Mouse (Mus musculus) lung, embryonic 14.5 days (tissue): Measurements from ENCODE around the gene Phlpp2. TPM values are rescaled to one million over a fixed set of nuclear protein-coding genes. Genes with fewer than 3 reads are reported as not detected.
A peak's percentile ranks its signal among the peaks of the same experiment; 100 is the strongest.

Experiments
- ATAC-seq: fragments of 200-750 bp; cut with Nextera tagmentation; 2 replicates; pipeline ENCODE4 v1.8.0; 2017; ENCODE audit warnings: mild to moderate bottlenecking, moderate TSS enrichment, moderate library complexity; ENCODE audit not compliant: insufficient read depth
- DNase-seq: peaks from one replicate; pipeline ENCODE4 v3.0.0-alpha.2; 2015
- H3K27ac ChIP-seq: fragments of 300-500 bp; sonication (generic); 2 replicates; pipeline ENCODE4 v1.5.1; 2014; ENCODE audit warnings: low read depth, mild to moderate bottlenecking, moderate library complexity
- H3K27me3 ChIP-seq: fragments of 300-500 bp; sonication (generic); 2 replicates; pipeline ENCODE4 v1.6.1; 2014; ENCODE audit warnings: low read length, control low read depth; ENCODE audit not compliant: insufficient read depth
- H3K36me3 ChIP-seq: fragments of 300-500 bp; sonication (generic); 2 replicates; pipeline ENCODE4 v1.6.1; 2014; ENCODE audit warnings: control low read depth; ENCODE audit not compliant: insufficient read depth
- H3K4me1 ChIP-seq: fragments of 300-500 bp; sonication (generic); 2 replicates; pipeline ENCODE4 v1.6.1; 2014; ENCODE audit warnings: antibody characterized with exemption, control low read depth; ENCODE audit not compliant: insufficient read depth
- H3K4me2 ChIP-seq: fragments of 300-500 bp; sonication (generic); 2 replicates; pipeline ENCODE4 v1.6.1; 2014; ENCODE audit warnings: mild to moderate bottlenecking
- H3K4me3 ChIP-seq: fragments of 300-500 bp; sonication (generic); 2 replicates; pipeline ENCODE4 v1.5.1; 2014; ENCODE audit warnings: low read depth, low read length
- H3K9ac ChIP-seq: fragments of 300-500 bp; sonication (generic); 2 replicates; pipeline ENCODE4 v1.6.1; 2014
- H3K9me3 ChIP-seq: fragments of 300-500 bp; sonication (generic); 2 replicates; pipeline ENCODE4 v1.6.1; 2016; ENCODE audit warnings: low read depth, low read length, control low read depth
- CTCF ChIP-seq: IDR thresholded peaks from 2 replicates; pipeline ENCODE4 v1.5.1; 2016; ENCODE audit warnings: antibody characterized with exemption, low read depth
- WGBS: fragments of 180-500 bp; shearing (Covaris S2); extraction: QIAGEN DNeasy Blood & Tissue Kit; methylation state at CpG from one replicate; pipeline ENCODE4 v1.1.7; 2014; 5-methylcytosine and 5-hydroxymethylcytosine counted together
- polyA plus RNA-seq: library from polyadenylated mRNA; unstranded; fragments of >200 nt; fragmentation: Nextera tagmentation; extraction: Ambion mirVana; gene quantifications from 2 replicates; pipeline ENCODE4 v1.2.1, GENCODE M21; 2014

Phlpp2 gene
- polyA plus RNA-seq, 1 experiment from 2014 or later: 4.4 TPM

DNA sequence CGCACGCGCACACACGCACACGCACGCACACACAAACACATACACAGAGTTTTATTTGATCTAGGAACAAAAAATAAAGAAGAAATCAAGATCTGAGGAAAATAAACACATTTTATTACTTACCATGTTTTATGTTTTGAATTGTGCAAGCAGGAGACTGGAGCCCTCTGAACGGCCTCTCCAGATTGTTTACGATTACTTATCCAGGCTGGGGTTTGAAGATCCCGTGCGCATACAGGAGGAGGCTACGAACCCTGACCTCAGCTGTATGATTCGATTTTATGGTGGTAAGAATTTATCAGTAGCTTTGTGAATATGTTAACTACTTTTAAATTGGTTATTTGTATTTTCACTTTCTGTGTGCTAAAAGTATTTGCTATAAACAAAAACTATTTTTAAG is 27.0 kb downstream of the Phlpp2 start:
- H3K36me3 ChIP-seq: peaks cover 3% of the 10 kb centered on the region; the same call in 1 of the 2 replicates
- TF ChIP-seq CTCF: no peak
- ATAC-seq (no peak), DNase-seq (no peak)
- no peaks in the 10 kb centered on the region for H3K27me3 ChIP-seq
- H3K4me2 ChIP-seq: no peak overlapping the region
- H3K4me1 ChIP-seq: no peaks in the 10 kb centered on the region
- H3K4me3 ChIP-seq: no peak overlapping the region
- 70% methylated on average over 12 of the region's 12 CpGs for WGBS
- peaks cover 3% of the 10 kb centered on the region; the same call in 1 of the 2 replicates for H3K9me3 ChIP-seq
- H3K9ac ChIP-seq: no peak overlapping the region
- H3K27ac ChIP-seq: no peak overlapping the region

DNA sequence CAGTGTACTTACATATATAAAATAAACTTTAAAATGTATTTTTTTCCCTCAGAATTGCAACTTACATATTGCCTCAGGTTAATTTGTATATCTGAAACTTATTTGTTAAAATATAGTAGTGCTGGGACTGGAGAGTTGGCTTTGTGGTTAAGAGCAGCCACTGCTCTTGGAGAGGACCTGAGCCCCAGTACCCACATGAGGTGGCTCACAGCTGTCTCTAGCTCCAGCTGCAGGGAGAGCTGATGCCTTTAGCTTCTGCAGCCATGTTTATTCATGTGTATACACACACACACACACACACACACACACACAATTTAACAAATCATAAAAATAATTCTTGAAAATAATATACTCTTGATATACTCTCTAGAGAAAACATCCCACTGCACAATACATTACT is 34.0 kb downstream of the Phlpp2 start:
- H3K9me3 ChIP-seq: no peaks in the 10 kb centered on the region
- DNase-seq (no peak), ATAC-seq (no peak)
- no peak overlapping the region for H3K27ac ChIP-seq
- H3K4me1 ChIP-seq: no peaks in the 10 kb centered on the region
- H3K36me3 ChIP-seq: peaks cover 20% of the 10 kb centered on the region; the same call in 1 of the 2 replicates
- H3K27me3 ChIP-seq: no peaks in the 10 kb centered on the region
- H3K4me2 ChIP-seq: no peak overlapping the region
- H3K9ac ChIP-seq: no peak overlapping the region
- no peak overlapping the region for H3K4me3 ChIP-seq
- TF ChIP-seq CTCF: no peak

- no peak for DNase-seq
These were observed 35.6 kb downstream of the Phlpp2 start for GRCm38 (mm10) chr8:109903909-109904469.

DNA sequence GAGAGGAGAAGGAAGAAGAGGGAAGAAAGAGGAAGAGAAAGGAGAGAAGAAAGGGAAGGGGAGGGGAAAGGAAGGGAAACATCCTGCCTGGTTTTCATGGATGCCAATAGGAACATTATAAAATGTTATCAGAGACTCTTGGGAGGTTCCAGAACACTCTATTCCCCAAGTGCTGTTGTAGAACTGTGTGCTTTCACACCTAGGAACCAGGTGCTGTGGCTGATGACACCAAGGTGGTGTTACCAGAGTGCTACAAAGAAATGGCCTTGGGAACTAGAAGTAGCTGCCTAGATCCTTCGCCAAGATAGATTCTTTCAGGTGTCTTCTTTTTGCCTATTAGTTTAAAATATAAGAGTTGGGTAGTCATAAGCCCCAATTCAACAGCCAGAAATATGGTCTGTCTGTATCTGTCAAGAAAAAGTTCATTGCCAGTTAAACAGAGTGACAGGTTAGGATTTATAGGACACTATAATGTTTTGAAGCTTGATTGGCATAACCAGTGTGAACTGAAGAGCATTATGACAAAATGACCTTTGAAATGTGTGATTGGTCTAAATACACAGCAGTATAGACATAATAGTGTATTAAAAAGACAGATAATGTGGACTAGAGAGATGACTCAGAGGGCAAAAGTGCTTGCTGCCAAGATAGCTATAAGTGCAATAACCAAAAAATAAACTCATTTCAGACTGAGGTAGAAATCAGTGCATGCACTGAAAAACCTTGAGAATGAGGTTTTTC is 36.8 kb downstream of the Phlpp2 start:
- no peaks in the 10 kb centered on the region for H3K9me3 ChIP-seq
- 88% methylated on average over 1 of the region's 1 CpGs for WGBS
- H3K4me1 ChIP-seq: no peaks in the 10 kb centered on the region
- no peaks in the 10 kb centered on the region for H3K27me3 ChIP-seq
- peaks cover 46% of the 10 kb centered on the region for H3K36me3 ChIP-seq
- H3K9ac ChIP-seq: no peak overlapping the region
- DNase-seq (no peak), ATAC-seq (no peak)
- H3K4me2 ChIP-seq: no peak overlapping the region
- no peak overlapping the region for H3K4me3 ChIP-seq
- no peak for TF ChIP-seq CTCF
- no peak overlapping the region for H3K27ac ChIP-seq

More at GRCm38 (mm10) chr8:109903909-109904469, 35.6 kb downstream of the Phlpp2 start:
- H3K27ac ChIP-seq: no peak overlapping the region
- 74% methylated on average over 10 of the region's 10 CpGs for WGBS
- H3K36me3 ChIP-seq: peaks cover 36% of the 10 kb centered on the region; the same call in 1 of the 2 replicates
- no peak overlapping the region for H3K4me3 ChIP-seq
- H3K9me3 ChIP-seq: no peaks in the 10 kb centered on the region
- ATAC-seq: no peak
- no peaks in the 10 kb centered on the region for H3K4me1 ChIP-seq
- TF ChIP-seq CTCF: no peak
- no peak overlapping the region for H3K9ac ChIP-seq
- no peaks in the 10 kb centered on the region for H3K27me3 ChIP-seq
- no peak overlapping the region for H3K4me2 ChIP-seq

GRCm38 (mm10) chr8:109906907-109907306 is 38.6 kb downstream of the Phlpp2 start:
- 94% methylated on average over 3 of the region's 3 CpGs for WGBS

GRCm38 (mm10) chr8:109907376-109907775 is 39.0 kb downstream of the Phlpp2 start:
- no peak overlapping the region for H3K9ac ChIP-seq
- H3K9me3 ChIP-seq: no peaks in the 10 kb centered on the region
- peaks cover 57% of the 10 kb centered on the region for H3K36me3 ChIP-seq
- H3K27me3 ChIP-seq: no peaks in the 10 kb centered on the region
- ATAC-seq (no peak), DNase-seq (no peak)
- no peak overlapping the region for H3K4me3 ChIP-seq
- 89% methylated on average over 4 of the region's 4 CpGs for WGBS
- H3K4me1 ChIP-seq: no peaks in the 10 kb centered on the region
- H3K4me2 ChIP-seq: no peak overlapping the region
- no peak for TF ChIP-seq CTCF
- no peak overlapping the region for H3K27ac ChIP-seq

More at GRCm38 (mm10) chr8:109906907-109907306, 38.6 kb downstream of the Phlpp2 start:
- Histone ChIP-seq H3K9me3 (no peaks in the 10 kb centered on the region), H3K4me1 (no peaks in the 10 kb centered on the region), H3K9ac (no peak overlapping the region), H3K4me3 (no peak overlapping the region), H3K27me3 (no peaks in the 10 kb centered on the region), H3K27ac (no peak overlapping the region), H3K4me2 (no peak overlapping the region), H3K36me3 (peaks cover 52% of the 10 kb centered on the region)
- DNase-seq: no peak
- no peak for ATAC-seq
- TF ChIP-seq CTCF: no peak

DNA sequence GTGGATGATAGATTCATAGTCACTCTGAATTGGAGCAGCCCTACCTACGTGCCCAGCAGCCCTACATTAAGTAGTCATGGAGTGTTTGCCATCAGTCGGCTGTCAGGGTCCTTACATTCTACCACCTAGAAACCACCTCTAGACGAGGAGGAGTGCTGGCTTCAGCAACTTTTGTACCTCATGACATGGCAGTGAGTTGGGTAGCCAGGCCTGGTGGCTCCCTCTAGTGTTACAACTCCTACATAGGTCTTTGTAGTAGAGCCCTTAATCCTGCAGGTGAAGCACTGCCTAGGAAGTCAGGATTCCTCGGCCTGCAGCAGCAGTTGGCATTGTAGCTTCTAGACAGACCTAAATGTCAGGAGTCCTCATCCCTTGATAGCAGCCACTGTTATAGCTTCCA is 48.9 kb downstream of the Phlpp2 start:
- no peaks in the 10 kb centered on the region for H3K4me1 ChIP-seq
- TF ChIP-seq CTCF: peak; percentile 74
- H3K27ac ChIP-seq: no peak overlapping the region
- H3K9me3 ChIP-seq: no peaks in the 10 kb centered on the region
- H3K4me3 ChIP-seq: no peak overlapping the region
- no peak overlapping the region for H3K4me2 ChIP-seq
- H3K36me3 ChIP-seq: peaks cover 51% of the 10 kb centered on the region
- no peak overlapping the region for H3K9ac ChIP-seq
- DNase-seq (peak; percentile 69), ATAC-seq (no peak)
- H3K27me3 ChIP-seq: no peaks in the 10 kb centered on the region
- WGBS: 33% methylated on average over 4 of the region's 4 CpGs
